Mouse (Mus musculus) heart, embryonic 13.5 days (tissue): ENCODE data around the gene Rapgef2. TPM values are rescaled to one million over a fixed set of nuclear protein-coding genes. Genes with fewer than 3 reads are reported as not detected.

Experiments used
- ATAC-seq: fragments of 200-750 bp; cut with Nextera tagmentation; 2 replicates; pipeline ENCODE4 v1.8.0; 2017; ENCODE audit warnings: moderate TSS enrichment; ENCODE audit not compliant: insufficient number of reproducible peaks, low FRiP score, low TSS enrichment; ENCODE audit errors: extremely low read depth
- H3K27ac ChIP-seq: fragments of 300-500 bp; sonication (generic); replicated peaks from 2 replicates; pipeline ENCODE4 v1.5.1; 2015; ENCODE audit warnings: moderate library complexity, mild to moderate bottlenecking, inconsistent platforms
- H3K27me3 ChIP-seq: fragments of 300-500 bp; sonication (generic); replicated peaks from 2 replicates; pipeline ENCODE4 v1.6.1; 2015; ENCODE audit warnings: mild to moderate bottlenecking, inconsistent platforms
- H3K36me3 ChIP-seq: fragments of 300-500 bp; sonication (generic); 2 replicates; pipeline ENCODE4 v1.6.1; 2015; ENCODE audit warnings: mild to moderate bottlenecking, inconsistent platforms
- H3K4me1 ChIP-seq: fragments of 300-500 bp; sonication (generic); 2 replicates; pipeline ENCODE4 v1.6.1; 2015; ENCODE audit warnings: inconsistent platforms
- H3K4me2 ChIP-seq: fragments of 300-500 bp; sonication (generic); 2 replicates; pipeline ENCODE4 v1.6.1; 2015; ENCODE audit warnings: inconsistent platforms, mild to moderate bottlenecking, moderate library complexity
- H3K4me3 ChIP-seq: fragments of 300-500 bp; sonication (generic); 2 replicates; pipeline ENCODE4 v1.5.1; 2015; ENCODE audit warnings: moderate library complexity, mild to moderate bottlenecking, inconsistent platforms
- H3K9ac ChIP-seq: fragments of 300-500 bp; sonication (generic); 2 replicates; pipeline ENCODE4 v1.6.1; 2015; ENCODE audit warnings: inconsistent platforms, mild to moderate bottlenecking, moderate library complexity
- H3K9me3 ChIP-seq: fragments of 300-500 bp; sonication (generic); 2 replicates; pipeline ENCODE4 v1.6.1; 2016; ENCODE audit warnings: inconsistent platforms
- WGBS: fragments of 180-500 bp; shearing (Covaris S2); methylation state at CpG from one replicate; pipeline ENCODE4 v1.1.7; 2015; ENCODE audit warnings: mixed read lengths; 5-methylcytosine and 5-hydroxymethylcytosine counted together
- polyA plus RNA-seq: library from polyadenylated mRNA; unstranded; fragments of >200 nt; fragmentation: Nextera tagmentation; extraction: Ambion mirVana; gene quantifications from 2 replicates; pipeline ENCODE4 v1.2.1, GENCODE M21; 2015

The Rapgef2 gene
- polyA plus RNA-seq, 1 experiment from 2014 or later: 4.1 TPM

DNA sequence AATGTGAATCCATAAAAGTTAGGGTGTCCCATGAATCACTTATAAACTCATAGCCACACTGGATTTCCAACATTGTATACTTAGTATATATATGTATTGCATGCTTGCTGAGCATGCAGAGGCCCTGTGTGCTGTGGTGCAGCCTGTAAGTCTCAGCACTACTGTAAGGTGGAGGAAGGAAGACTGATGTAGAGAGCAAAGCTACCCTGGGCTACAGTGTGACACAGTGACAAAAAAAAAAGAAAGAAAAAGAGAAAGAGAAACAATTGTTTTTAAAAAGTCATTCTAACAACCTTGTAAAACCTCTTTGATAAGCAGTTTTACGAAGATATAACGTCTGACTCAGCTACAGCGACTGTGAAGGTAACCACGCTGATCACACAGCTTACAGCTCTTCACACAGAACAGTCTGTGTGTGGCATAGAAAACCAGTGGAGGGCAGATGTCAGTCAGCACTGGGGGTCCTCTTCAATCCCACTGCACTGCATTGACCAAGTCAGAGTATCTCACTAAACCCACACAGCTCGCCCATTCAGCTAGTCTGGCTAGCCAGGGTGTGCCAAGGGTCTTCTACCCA, 37.6 kb downstream of the Rapgef2 start:
- Histone ChIP-seq H3K36me3 (no peaks in the 10 kb centered on the region; the same call in 1 of the 2 replicates), H3K4me3 (no peak overlapping the region), H3K9me3 (0 out of 2 replicates have a peak, but pooled peaks cover 5% of the 10 kb centered on the region), H3K27ac (no peak overlapping the region), H3K4me2 (no peak overlapping the region), H3K9ac (no peak overlapping the region), H3K27me3 (no peaks in the 10 kb centered on the region), H3K4me1 (peaks cover 65% of the 10 kb centered on the region)
- no peak for ATAC-seq
- WGBS: 75% methylated on average over 5 of the region's 5 CpGs

- no peak overlapping the region for H3K27ac ChIP-seq
- WGBS: 36% methylated on average over 11 of the region's 11 CpGs
- H3K4me1 ChIP-seq: peaks cover 65% of the 10 kb centered on the region
- H3K4me2 ChIP-seq: 0 out of 2 replicates have a peak overlapping the region, but pooled peaks have one; percentile 13
- H3K36me3 ChIP-seq: no peaks in the 10 kb centered on the region; the same call in 1 of the 2 replicates
- no peak for ATAC-seq
- 0 out of 2 replicates have a peak, but pooled peaks cover 5% of the 10 kb centered on the region for H3K9me3 ChIP-seq
- no peak overlapping the region for H3K4me3 ChIP-seq
- H3K9ac ChIP-seq: no peak overlapping the region
- H3K27me3 ChIP-seq: no peaks in the 10 kb centered on the region
Observed at GRCm38 (mm10) chr3:79248208-79248607, 38.1 kb downstream of the Rapgef2 start.

DNA sequence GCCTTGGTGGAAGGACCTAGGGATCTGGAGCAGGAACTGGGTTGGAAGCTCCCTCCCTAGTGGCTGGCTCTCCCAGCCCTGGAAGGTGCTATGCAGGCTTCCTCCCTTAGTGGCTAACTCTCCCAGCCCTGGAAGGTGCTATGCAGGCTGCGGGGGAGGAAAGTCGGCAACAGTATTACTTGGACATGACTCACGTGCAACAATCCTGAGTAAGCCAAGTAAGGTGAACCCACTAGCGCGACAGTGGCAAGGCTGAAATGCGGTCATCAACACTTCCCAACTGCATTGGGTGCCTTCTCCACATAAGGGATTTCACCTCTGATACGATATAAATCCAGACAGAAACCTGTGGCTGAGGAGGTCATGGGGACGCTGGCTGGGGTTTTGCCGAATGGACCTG, 42.0 kb downstream of the Rapgef2 start:
- Histone ChIP-seq H3K4me3 (no peak overlapping the region), H3K9ac (no peak overlapping the region), H3K27me3 (no peaks in the 10 kb centered on the region), H3K27ac (no peak overlapping the region), H3K4me1 (peaks cover 63% of the 10 kb centered on the region), H3K9me3 (no peaks in the 10 kb centered on the region), H3K36me3 (no peaks in the 10 kb centered on the region), H3K4me2 (no peak overlapping the region)
- ATAC-seq: no peak
- 70% methylated on average over 9 of the region's 9 CpGs for WGBS

GRCm38 (mm10) chr3:79242922-79243705, 43.2 kb downstream of the Rapgef2 start:
- 64% methylated on average over 12 of the region's 12 CpGs for WGBS
- H3K9me3 ChIP-seq: no peaks in the 10 kb centered on the region
- H3K4me2 ChIP-seq: no peak overlapping the region
- ATAC-seq: no peak
- peaks cover 64% of the 10 kb centered on the region for H3K4me1 ChIP-seq
- H3K4me3 ChIP-seq: no peak overlapping the region
- no peaks in the 10 kb centered on the region for H3K27me3 ChIP-seq
- no peaks in the 10 kb centered on the region for H3K36me3 ChIP-seq
- no peak overlapping the region for H3K27ac ChIP-seq
- H3K9ac ChIP-seq: no peak overlapping the region

GRCm38 (mm10) chr3:79242298-79242697, 44.0 kb downstream of the Rapgef2 start:
- Histone ChIP-seq H3K4me2 (no peak overlapping the region), H3K9me3 (no peaks in the 10 kb centered on the region), H3K9ac (no peak overlapping the region), H3K27me3 (no peaks in the 10 kb centered on the region), H3K27ac (no peak overlapping the region), H3K36me3 (no peaks in the 10 kb centered on the region), H3K4me3 (no peak overlapping the region), H3K4me1 (peaks cover 64% of the 10 kb centered on the region)
- no peak for ATAC-seq
- 74% methylated on average over 8 of the region's 8 CpGs for WGBS

DNA sequence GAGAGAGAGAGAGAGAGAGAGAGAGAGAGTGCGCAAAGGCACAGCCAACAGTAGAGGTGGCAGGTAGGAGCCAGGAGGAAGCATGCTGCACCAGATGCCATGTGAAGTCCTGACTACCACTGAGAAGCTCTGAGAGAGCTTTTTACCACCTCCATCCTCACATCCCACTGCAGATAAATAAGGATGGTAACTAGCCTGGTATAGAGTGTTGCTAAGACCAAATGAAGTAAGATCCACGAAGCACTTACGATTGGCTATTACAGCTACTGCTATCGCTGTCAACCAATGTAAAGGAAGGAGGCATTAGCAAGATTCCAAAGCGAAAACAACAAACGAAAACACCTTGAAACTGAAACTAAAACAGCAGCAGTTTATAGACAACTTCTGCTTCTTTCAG, 47.3 kb downstream of the Rapgef2 start:
- ATAC-seq: no peak
- H3K36me3 ChIP-seq: no peaks in the 10 kb centered on the region
- H3K4me1 ChIP-seq: peaks cover 46% of the 10 kb centered on the region
- peak overlapping the region; percentile 18; the same call in 1 of the 2 replicates for H3K4me2 ChIP-seq
- H3K27ac ChIP-seq: peak overlapping the region; percentile 73
- no peaks in the 10 kb centered on the region for H3K9me3 ChIP-seq
- H3K27me3 ChIP-seq: no peaks in the 10 kb centered on the region
- H3K4me3 ChIP-seq: no peak overlapping the region
- 71% methylated on average over 6 of the region's 6 CpGs for WGBS
- peak overlapping the region; percentile 28; the same call in 1 of the 2 replicates for H3K9ac ChIP-seq

GRCm38 (mm10) chr3:79238456-79239065, 47.8 kb downstream of the Rapgef2 start:
- peak overlapping the region; percentile 26 for H3K4me2 ChIP-seq
- H3K27me3 ChIP-seq: no peaks in the 10 kb centered on the region
- peak overlapping the region; percentile 28; the same call in 1 of the 2 replicates for H3K9ac ChIP-seq
- peak overlapping the region; percentile 73 for H3K27ac ChIP-seq
- no peak overlapping the region for H3K4me3 ChIP-seq
- H3K9me3 ChIP-seq: no peaks in the 10 kb centered on the region
- H3K4me1 ChIP-seq: peaks cover 47% of the 10 kb centered on the region
- WGBS: 36% methylated on average over 4 of the region's 4 CpGs
- ATAC-seq: no peak
- no peaks in the 10 kb centered on the region for H3K36me3 ChIP-seq

- Histone ChIP-seq H3K4me2 (peak overlapping the region; percentile 26; the same call in 1 of the 2 replicates), H3K27me3 (no peaks in the 10 kb centered on the region), H3K27ac (peak overlapping the region; percentile 73), H3K9me3 (no peaks in the 10 kb centered on the region), H3K4me3 (no peak overlapping the region), H3K36me3 (no peaks in the 10 kb centered on the region), H3K9ac (no peak overlapping the region), H3K4me1 (peaks cover 43% of the 10 kb centered on the region)
- no peak; the same call in 1 of the 2 replicates for ATAC-seq
- 71% methylated on average over 9 of the region's 9 CpGs for WGBS
Observed at GRCm38 (mm10) chr3:79237619-79238342, 48.5 kb downstream of the Rapgef2 start.

DNA sequence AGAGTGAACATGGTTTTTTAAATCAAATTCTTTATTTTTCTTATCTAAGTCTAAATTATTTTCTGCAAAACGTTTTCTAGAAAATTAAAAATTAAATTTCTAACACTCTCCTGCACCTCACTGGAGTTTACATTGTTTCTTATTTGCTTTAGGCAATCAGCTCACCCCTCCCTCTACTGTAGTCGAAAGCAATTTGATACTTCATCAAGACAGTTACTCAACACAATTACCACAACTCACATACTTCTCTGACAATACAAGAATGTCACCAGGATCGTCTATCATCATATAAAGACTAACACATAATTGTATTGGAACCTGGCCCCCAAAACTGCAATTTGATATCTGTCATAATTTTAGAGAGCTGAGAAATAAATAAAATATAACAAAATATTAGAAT, 51.8 kb downstream of the Rapgef2 start:
- Histone ChIP-seq H3K4me2 (peak overlapping the region; percentile 44; the same call in 1 of the 2 replicates), H3K27me3 (no peaks in the 10 kb centered on the region), H3K4me3 (no peak overlapping the region), H3K4me1 (peaks cover 47% of the 10 kb centered on the region), H3K27ac (no peak overlapping the region), H3K9me3 (no peaks in the 10 kb centered on the region), H3K9ac (no peak overlapping the region), H3K36me3 (no peaks in the 10 kb centered on the region)
- no peak for ATAC-seq
- WGBS: 57% methylated on average over 3 of the region's 3 CpGs

GRCm38 (mm10) chr3:79233478-79234415, 52.6 kb downstream of the Rapgef2 start:
- Histone ChIP-seq H3K4me3 (no peak overlapping the region), H3K27ac (peak overlapping the region; percentile 17; the same call in 1 of the 2 replicates), H3K4me1 (peaks cover 42% of the 10 kb centered on the region), H3K27me3 (no peaks in the 10 kb centered on the region), H3K36me3 (no peaks in the 10 kb centered on the region), H3K9ac (0 out of 2 replicates have a peak overlapping the region, but pooled peaks have one; percentile 5), H3K9me3 (no peaks in the 10 kb centered on the region), H3K4me2 (peak overlapping the region; percentile 44)
- ATAC-seq: no peak
- 59% methylated on average over 13 of the region's 13 CpGs for WGBS
